Mouse (Mus musculus): ENCODE measurements around the gene Ints3.
A peak's percentile ranks its signal among the peaks of the same experiment; 100 is the strongest.

The Ints3 gene

DNA sequence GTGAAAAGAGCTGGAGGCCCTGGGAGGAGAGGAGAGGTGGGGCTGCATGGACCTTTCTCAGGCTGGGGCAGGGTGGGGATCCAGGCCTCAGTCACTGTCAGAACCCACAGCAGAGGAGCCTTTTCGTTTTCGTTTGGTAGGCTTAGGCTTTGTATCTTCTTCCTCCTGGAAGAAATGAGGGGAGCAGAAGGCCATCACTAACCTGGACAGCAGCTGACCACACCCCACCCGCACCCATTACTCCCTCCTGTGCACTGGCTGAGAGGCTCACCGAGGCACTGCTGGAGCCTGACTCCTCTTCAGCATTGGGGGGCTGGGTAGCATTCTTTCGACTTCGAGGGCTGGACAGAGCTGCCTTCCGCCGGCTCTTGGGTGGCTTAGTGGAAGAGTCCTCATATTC lies 41.5 kb downstream of the Ints3 start:
- DNase-seq (ENCODE audit: low read depth, low spot score), result no peak

GRCm38 (mm10) chr3:90391004-90391403 lies 42.4 kb downstream of the Ints3 start:
- no peak for DNase-seq (ENCODE audit: low read depth, low spot score)

DNA sequence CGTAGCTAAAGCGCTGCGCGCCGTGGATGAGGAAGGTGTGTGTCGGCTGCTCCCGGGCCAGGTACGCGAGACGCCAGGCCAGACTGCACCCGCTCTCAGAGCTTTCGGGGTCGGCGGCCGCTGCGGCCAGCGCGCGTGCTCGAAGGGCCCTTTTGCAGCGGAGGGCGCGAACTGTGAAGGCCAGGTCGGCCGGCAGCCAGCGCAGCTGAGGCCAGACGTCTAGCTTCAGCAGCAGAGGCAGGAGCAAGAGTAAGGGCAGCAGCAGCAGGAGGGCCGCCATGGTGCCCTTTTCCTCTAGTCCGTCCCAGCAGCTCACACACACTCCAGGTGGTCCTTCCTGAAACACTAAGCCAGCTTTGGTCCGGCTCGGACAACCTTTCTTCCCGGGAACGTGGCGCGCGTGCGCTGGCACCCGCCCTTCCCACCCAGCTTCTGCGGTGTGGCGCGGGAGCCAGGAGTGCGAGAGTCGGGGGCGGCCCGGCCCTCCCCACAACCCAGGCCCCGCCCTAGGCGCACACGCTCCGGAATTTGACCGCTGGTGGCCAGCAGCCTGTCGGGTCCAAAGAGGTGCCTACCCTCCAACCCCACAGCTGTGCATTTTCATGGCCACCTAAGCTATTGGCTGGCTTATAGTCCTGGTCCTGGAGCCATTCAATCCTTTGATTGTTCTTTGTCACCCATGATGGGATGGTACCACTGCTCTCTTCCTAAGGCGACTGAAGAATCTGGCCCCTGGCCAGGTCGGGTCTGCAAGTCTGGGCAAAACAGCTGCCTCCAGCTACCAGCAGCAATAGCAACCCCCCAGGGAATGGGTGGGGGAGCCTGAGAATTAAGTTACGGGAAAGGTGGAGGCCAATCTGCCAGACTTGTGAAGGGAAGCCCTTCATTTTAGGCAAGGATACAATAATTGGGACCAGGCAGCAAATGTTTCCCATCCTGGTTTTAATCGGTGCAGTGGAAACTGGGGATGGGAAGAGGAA lies 43.6 kb downstream of the Ints3 start, which contains the start of gene Slc27a3:
Slc27a3 (minus strand) TSS at position 428 of the 980 bp plus-strand sequence.
- peak; percentile 90 for DNase-seq (ENCODE audit: low read depth, low spot score)

GRCm38 (mm10) chr3:90388726-90389510 lies 44.5 kb downstream of the Ints3 start:
- peak; percentile 78 for DNase-seq (ENCODE audit: low read depth, low spot score)

DNA sequence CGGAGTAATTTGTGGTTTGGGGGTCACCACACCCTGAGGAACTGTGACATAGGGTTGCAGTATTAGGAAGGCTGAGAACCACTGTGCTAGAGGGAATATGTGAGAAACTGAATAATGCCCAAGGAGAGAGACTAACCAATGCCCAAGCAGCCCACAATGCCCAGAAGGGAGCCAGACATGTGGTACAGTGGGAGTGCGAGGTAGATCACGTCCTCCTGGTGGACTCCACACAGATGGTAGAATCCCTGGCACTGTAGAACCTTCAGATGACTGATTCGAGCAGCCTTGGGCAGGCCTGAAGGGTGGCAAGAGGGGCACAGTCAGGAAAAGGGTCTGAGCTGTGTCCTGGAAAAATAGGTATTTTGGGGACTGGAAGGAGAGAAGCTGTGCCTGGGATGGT lies 45.2 kb downstream of the Ints3 start:
- DNase-seq (ENCODE audit: low read depth, low spot score), result no peak

GRCm38 (mm10) chr3:90387483-90387882 lies 45.9 kb downstream of the Ints3 start:
- DNase-seq (ENCODE audit: low read depth, low spot score), result no peak

DNA sequence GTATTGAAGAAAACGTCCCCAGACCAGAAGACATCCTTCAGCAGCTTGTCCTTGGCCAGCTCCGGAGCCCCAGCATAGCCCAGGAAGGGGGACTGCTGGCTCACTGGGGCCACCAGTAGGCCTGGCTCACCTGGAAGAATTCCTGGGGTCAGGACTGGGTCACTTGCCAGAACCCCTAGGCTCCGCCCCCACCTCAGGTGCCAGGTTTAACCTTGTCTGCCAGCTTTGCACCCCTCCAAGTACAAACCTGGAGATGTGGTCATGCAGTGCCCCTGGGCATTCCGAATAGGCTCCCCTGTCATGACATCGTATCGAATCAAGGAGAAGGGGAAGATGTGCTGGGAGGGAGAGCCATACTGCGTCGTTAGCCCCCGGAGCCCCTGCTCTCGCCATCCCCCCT lies 46.6 kb downstream of the Ints3 start:
- DNase-seq (ENCODE audit: low read depth, low spot score), result no peak

- DNase-seq (ENCODE audit: low read depth, low spot score), result no peak
These were observed 48.5 kb downstream of the Ints3 start for GRCm38 (mm10) chr3:90384851-90385375.

DNA sequence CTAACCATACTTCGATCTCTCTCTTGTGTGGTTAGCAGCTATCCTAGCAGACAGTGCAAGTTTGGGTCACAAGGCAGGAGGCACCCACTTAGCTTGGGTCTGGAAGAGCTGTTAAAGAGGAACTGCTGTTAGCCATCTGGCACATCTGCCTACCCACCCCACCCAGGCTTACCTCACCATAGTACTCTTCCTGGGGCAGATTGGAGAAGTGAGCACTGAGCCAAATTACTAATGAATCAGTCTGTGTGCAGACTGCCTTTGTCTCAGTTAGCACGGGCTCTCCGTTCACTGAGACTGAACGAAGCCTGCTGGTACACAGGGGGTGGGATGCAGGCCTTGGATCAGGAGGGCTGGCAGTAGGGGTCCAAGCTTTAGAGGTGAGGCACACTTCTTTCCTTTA lies 49.7 kb downstream of the Ints3 start:
- no peak for DNase-seq (ENCODE audit: low read depth, low spot score)

DNA sequence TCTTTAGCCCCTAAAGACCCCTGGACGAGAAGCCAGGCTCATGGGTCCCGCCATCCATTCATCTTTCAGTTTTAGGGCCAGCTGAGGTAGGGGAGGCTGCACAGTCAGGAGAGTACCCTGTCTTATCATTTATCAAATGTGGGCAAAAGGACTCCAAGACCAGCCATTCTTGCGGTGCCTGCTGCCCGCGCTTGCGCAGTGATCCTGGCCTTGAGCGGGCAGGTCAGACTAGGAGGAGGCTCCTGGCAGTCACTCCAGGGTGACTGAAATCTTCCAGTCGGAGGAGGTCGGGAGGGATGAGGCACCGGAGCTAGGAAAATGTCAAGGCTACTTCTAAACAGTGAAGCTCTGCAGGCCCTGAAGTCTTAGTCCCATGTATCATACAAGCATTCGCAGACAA lies 51.7 kb downstream of the Ints3 start:
- peak; percentile 72 for DNase-seq (ENCODE audit: low read depth, low spot score)

DNA sequence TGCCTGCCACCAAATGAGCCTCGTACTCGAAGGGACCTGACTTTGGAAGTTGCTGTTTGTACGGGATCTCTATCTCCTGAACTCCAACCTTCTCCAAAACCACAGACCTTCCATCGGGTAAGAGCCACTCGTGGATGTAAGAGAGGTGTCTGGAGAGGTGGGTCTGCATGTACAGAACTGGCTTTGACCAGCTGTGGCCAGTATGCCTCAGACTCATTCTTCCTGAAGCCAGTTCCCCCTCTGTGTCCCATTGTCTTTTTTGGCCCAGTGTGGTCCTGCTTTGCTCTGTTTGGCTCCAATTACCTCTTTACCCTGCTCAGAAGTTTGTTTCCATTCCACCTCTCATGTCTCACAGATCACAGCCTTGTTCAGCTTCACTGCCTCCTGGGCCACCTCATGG lies 54.9 kb downstream of the Ints3 start:
- peak; percentile 78 for DNase-seq (ENCODE audit: low read depth, low spot score)

DNA sequence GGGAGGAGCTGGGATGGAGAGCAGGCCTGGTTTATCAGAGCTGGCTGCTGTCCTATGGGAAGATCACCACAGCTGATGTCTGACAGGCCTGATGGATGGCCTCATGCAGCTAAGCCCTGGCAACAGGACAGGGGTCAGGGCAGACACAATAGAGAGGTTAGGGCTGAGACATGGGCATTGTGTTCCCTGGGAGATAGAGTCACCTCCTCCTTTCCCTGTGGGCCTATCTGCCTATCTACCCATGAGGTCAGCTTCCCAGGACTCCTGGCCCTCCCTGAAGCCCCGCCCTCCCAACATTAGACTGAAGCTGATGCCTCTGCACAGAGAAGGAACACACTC lies 57.2 kb downstream of the Ints3 start:
- no peak for DNase-seq (ENCODE audit: low read depth, low spot score)

- DNase-seq (ENCODE audit: low read depth, low spot score), result no peak
These were observed 57.7 kb downstream of the Ints3 start for GRCm38 (mm10) chr3:90375562-90376246.

- no peak for DNase-seq (ENCODE audit: low read depth, low spot score)
These were observed 59.1 kb downstream of the Ints3 start for GRCm38 (mm10) chr3:90374368-90374767.

GRCm38 (mm10) chr3:90373432-90374028 lies 59.9 kb downstream of the Ints3 start:
- peak; percentile 88 for DNase-seq (ENCODE audit: low read depth, low spot score)

GRCm38 (mm10) chr3:90372817-90373216 lies 60.6 kb downstream of the Ints3 start:
- DNase-seq (ENCODE audit: low read depth, low spot score), result peak; percentile 54

DNA sequence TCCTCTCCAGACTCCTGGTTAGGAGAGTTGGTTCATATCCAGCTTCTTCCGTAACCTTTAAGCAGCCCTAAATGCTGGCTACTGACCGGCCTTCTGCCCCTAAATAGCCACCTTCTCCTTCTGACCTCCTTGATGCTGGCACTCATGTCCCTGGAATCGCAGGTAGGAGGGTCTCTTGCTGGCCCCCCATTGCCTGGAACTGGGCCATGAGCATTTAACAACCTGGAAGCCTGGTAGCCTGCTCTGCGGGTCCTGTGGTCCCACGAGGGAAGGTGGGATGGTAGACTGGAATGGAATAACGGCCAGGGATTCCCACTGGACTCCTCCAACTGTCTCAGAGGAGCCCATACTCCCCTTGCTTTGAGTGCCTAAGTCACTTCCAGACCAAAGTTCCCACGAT lies 61.6 kb downstream of the Ints3 start:
- DNase-seq (ENCODE audit: low read depth, low spot score), result no peak

DNA sequence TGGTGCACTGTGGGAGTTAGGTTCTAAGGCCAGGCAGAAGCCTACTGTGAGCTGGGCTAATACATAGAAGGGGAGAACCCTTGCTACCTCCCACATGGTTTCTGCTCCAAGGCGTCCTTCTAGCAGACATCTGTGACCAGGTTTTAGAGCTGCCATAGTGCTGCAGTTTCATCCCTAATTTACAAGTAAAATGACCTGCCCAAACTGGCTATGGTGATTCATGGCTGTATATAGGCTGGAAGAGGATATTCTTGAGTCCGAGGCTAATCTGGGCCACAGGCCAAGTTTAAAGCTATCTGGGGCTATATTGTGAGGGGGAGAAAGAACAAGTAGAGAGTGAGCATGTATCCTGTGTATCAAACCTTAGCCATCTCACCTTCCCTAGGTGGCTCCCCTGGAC lies 64.4 kb downstream of the Ints3 start:
- no peak for DNase-seq (ENCODE audit: low read depth, low spot score)

GRCm38 (mm10) chr3:90367001-90367632 lies 66.3 kb downstream of the Ints3 start:
- no peak for DNase-seq (ENCODE audit: low read depth, low spot score)

DNA sequence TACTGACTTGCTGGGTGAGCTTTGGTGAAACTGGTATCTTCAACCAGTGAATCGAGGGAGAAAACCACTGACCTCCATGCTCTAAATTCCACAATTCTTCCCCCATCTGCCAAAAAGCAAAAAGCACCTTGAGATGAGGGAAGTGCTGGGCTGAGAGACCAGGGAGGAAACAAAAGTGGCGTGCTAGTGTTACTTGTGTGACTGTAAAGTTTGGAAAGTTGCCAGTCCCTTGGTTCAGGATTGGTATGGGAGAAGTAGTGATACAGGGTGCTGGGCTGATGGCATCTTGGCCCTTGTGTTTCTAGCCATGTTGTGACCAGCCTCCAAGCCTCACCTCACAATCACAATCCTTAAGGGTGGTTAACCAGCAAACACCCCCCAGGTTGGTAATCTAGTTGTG lies 71.1 kb downstream of the Ints3 start:
- DNase-seq (ENCODE audit: low read depth, low spot score), result no peak

GRCm38 (mm10) chr3:90361476-90361875 lies 71.9 kb downstream of the Ints3 start:
- DNase-seq (ENCODE audit: low read depth, low spot score), result no peak

All from ZHBTc4 (cell line).